Mouse (Mus musculus) induced T-regulatory cell, adult 2 months (primary cell): ENCODE results near the gene Slc41a3.

Experiments used
- DNase-seq: peaks from one replicate; pipeline ENCODE4 v3.0.0-alpha.2; 2012; ENCODE audit warnings: low read depth

Gene Slc41a3

GRCm38 (mm10) chr6:90683831-90684532, 79.5 kb downstream of the Slc41a3 start:
- DNase-seq = no peak

- no peak for DNase-seq
These were observed 82.3 kb downstream of the Slc41a3 start for GRCm38 (mm10) chr6:90686812-90687211.

GRCm38 (mm10) chr6:90688003-90688402, 83.5 kb downstream of the Slc41a3 start:
- DNase-seq = no peak

GRCm38 (mm10) chr6:90688742-90689141, 84.2 kb downstream of the Slc41a3 start:
- no peak for DNase-seq

- no peak for DNase-seq
These were observed 85.0 kb downstream of the Slc41a3 start for GRCm38 (mm10) chr6:90689500-90689899.

GRCm38 (mm10) chr6:90691935-90692334, 87.4 kb downstream of the Slc41a3 start:
- DNase-seq = no peak

- DNase-seq = no peak
These were observed 87.9 kb downstream of the Slc41a3 start for GRCm38 (mm10) chr6:90692404-90692803.

- no peak for DNase-seq
These were observed 91.2 kb downstream of the Slc41a3 start for GRCm38 (mm10) chr6:90695754-90696153.
